Mouse (Mus musculus): ENCODE measurements around the gene Nes. TPM values are rescaled to one million over a fixed set of nuclear protein-coding genes. Genes with fewer than 3 reads are reported as not detected.
A peak's percentile ranks its signal among the peaks of the same experiment; 100 is the strongest.

Nes gene
- polyA plus RNA-seq, 1 experiment from 2014 or later = 7.9 TPM

- 3% methylated on average over 2 of the region's 6 CpGs for WGBS
- no peak for ATAC-seq (ENCODE audit: insufficient number of reproducible peaks, low FRiP score, low TSS enrichment, low read depth)
- H3K36me3 ChIP-seq (ENCODE audit: control insufficient read depth, insufficient read depth, low read length) = no peaks in the 10 kb centered on the region
Measured at GRCm38 (mm10) chr3:87993436-87993835, 22.6 kb downstream of the Nes start.

GRCm38 (mm10) chr3:87995331-87995730 is 24.5 kb downstream of the Nes start:
- H3K4me1 ChIP-seq (ENCODE audit: control insufficient read depth, insufficient read depth, low read length) = peaks cover 13% of the 10 kb centered on the region; the same call in 1 of the 2 replicates
- no peak overlapping the region for H3K4me3 ChIP-seq (ENCODE audit: low read depth, low read length)
- DNase-seq (ENCODE audit: low spot score) = no peak
- no peaks in the 10 kb centered on the region for H3K9me3 ChIP-seq (ENCODE audit: control insufficient read depth, low read length)
- no peak overlapping the region for H3K27ac ChIP-seq (replicated peaks; ENCODE audit: low read depth, low read length)
- no peaks in the 10 kb centered on the region for H3K36me3 ChIP-seq (ENCODE audit: control insufficient read depth, insufficient read depth, low read length)
- ATAC-seq (ENCODE audit: insufficient number of reproducible peaks, low FRiP score, low TSS enrichment, low read depth) = no peak
- 29% methylated on average over 11 of the region's 11 CpGs for WGBS
- H3K27me3 ChIP-seq (ENCODE audit: control insufficient read depth, insufficient read depth, low read length) = peaks cover 75% of the 10 kb centered on the region
- no peak overlapping the region for H3K9ac ChIP-seq (ENCODE audit: low read length)
- no peak overlapping the region for H3K4me2 ChIP-seq (ENCODE audit: low read depth, severe bottlenecking)

More at GRCm38 (mm10) chr3:87993436-87993835, 22.6 kb downstream of the Nes start:
- Histone ChIP-seq H3K27me3 (ENCODE audit: control insufficient read depth, insufficient read depth, low read length) (peaks cover 65% of the 10 kb centered on the region), H3K4me2 (ENCODE audit: low read depth, severe bottlenecking) (no peak overlapping the region), H3K27ac (replicated peaks; ENCODE audit: low read depth, low read length) (no peak overlapping the region), H3K4me3 (ENCODE audit: low read depth, low read length) (no peak overlapping the region), H3K9me3 (ENCODE audit: control insufficient read depth, low read length) (no peaks in the 10 kb centered on the region), H3K4me1 (ENCODE audit: control insufficient read depth, insufficient read depth, low read length) (peaks cover 7% of the 10 kb centered on the region; the same call in 1 of the 2 replicates), H3K9ac (ENCODE audit: low read length) (no peak overlapping the region)
- DNase-seq (ENCODE audit: low spot score) = peak; percentile 88

GRCm38 (mm10) chr3:87996401-87996800 is 25.5 kb downstream of the Nes start:
- Histone ChIP-seq H3K27ac (replicated peaks; ENCODE audit: low read depth, low read length) (no peak overlapping the region), H3K9me3 (ENCODE audit: control insufficient read depth, low read length) (no peaks in the 10 kb centered on the region), H3K4me3 (ENCODE audit: low read depth, low read length) (no peak overlapping the region), H3K9ac (ENCODE audit: low read length) (no peak overlapping the region), H3K36me3 (ENCODE audit: control insufficient read depth, insufficient read depth, low read length) (no peaks in the 10 kb centered on the region), H3K27me3 (ENCODE audit: control insufficient read depth, insufficient read depth, low read length) (peaks cover 84% of the 10 kb centered on the region), H3K4me2 (ENCODE audit: low read depth, severe bottlenecking) (no peak overlapping the region), H3K4me1 (ENCODE audit: control insufficient read depth, insufficient read depth, low read length) (peaks cover 13% of the 10 kb centered on the region; the same call in 1 of the 2 replicates)
- 2% methylated on average over 15 of the region's 15 CpGs for WGBS
- DNase-seq (ENCODE audit: low spot score) = no peak
- no peak for ATAC-seq (ENCODE audit: insufficient number of reproducible peaks, low FRiP score, low TSS enrichment, low read depth)

GRCm38 (mm10) chr3:87996971-87997614 is 26.2 kb downstream of the Nes start:
- Histone ChIP-seq H3K36me3 (ENCODE audit: control insufficient read depth, insufficient read depth, low read length) (no peaks in the 10 kb centered on the region), H3K9ac (ENCODE audit: low read length) (no peak overlapping the region), H3K4me3 (ENCODE audit: low read depth, low read length) (peak overlapping the region; percentile 26), H3K27ac (replicated peaks; ENCODE audit: low read depth, low read length) (no peak overlapping the region), H3K4me1 (ENCODE audit: control insufficient read depth, insufficient read depth, low read length) (peaks cover 13% of the 10 kb centered on the region; the same call in 1 of the 2 replicates), H3K9me3 (ENCODE audit: control insufficient read depth, low read length) (no peaks in the 10 kb centered on the region), H3K27me3 (ENCODE audit: control insufficient read depth, insufficient read depth, low read length) (peaks cover 90% of the 10 kb centered on the region), H3K4me2 (ENCODE audit: low read depth, severe bottlenecking) (peak overlapping the region; percentile 55)
- DNase-seq (ENCODE audit: low spot score) (peak; percentile 43), ATAC-seq (ENCODE audit: insufficient number of reproducible peaks, low FRiP score, low TSS enrichment, low read depth) (no peak)
- WGBS = under 1% methylated on average over 49 of the region's 49 CpGs

GRCm38 (mm10) chr3:87998747-87999146 is 27.9 kb downstream of the Nes start:
- 2% methylated on average over 7 of the region's 7 CpGs for WGBS

GRCm38 (mm10) chr3:87999243-87999895 is 28.5 kb downstream of the Nes start:
- WGBS = under 1% methylated on average over 38 of the region's 38 CpGs
- DNase-seq (ENCODE audit: low spot score) = no peak
- Histone ChIP-seq H3K27me3 (ENCODE audit: control insufficient read depth, insufficient read depth, low read length) (peaks cover 95% of the 10 kb centered on the region), H3K9ac (ENCODE audit: low read length) (no peak overlapping the region; the same call in 1 of the 2 replicates), H3K4me3 (ENCODE audit: low read depth, low read length) (peak overlapping the region; percentile 31; the same call in 1 of the 2 replicates), H3K9me3 (ENCODE audit: control insufficient read depth, low read length) (no peaks in the 10 kb centered on the region), H3K4me2 (ENCODE audit: low read depth, severe bottlenecking) (peak overlapping the region; percentile 56), H3K27ac (replicated peaks; ENCODE audit: low read depth, low read length) (no peak overlapping the region), H3K36me3 (ENCODE audit: control insufficient read depth, insufficient read depth, low read length) (no peaks in the 10 kb centered on the region), H3K4me1 (ENCODE audit: control insufficient read depth, insufficient read depth, low read length) (peaks cover 13% of the 10 kb centered on the region; the same call in 1 of the 2 replicates)
- no peak for ATAC-seq (ENCODE audit: insufficient number of reproducible peaks, low FRiP score, low TSS enrichment, low read depth)

More at GRCm38 (mm10) chr3:87998747-87999146, 27.9 kb downstream of the Nes start:
- Histone ChIP-seq H3K4me3 (ENCODE audit: low read depth, low read length) (no peak overlapping the region), H3K27me3 (ENCODE audit: control insufficient read depth, insufficient read depth, low read length) (peaks cover 99% of the 10 kb centered on the region), H3K4me2 (ENCODE audit: low read depth, severe bottlenecking) (no peak overlapping the region), H3K36me3 (ENCODE audit: control insufficient read depth, insufficient read depth, low read length) (no peaks in the 10 kb centered on the region), H3K9ac (ENCODE audit: low read length) (no peak overlapping the region), H3K4me1 (ENCODE audit: control insufficient read depth, insufficient read depth, low read length) (peaks cover 13% of the 10 kb centered on the region; the same call in 1 of the 2 replicates), H3K9me3 (ENCODE audit: control insufficient read depth, low read length) (no peaks in the 10 kb centered on the region), H3K27ac (replicated peaks; ENCODE audit: low read depth, low read length) (no peak overlapping the region)
- no peak for DNase-seq (ENCODE audit: low spot score)
- ATAC-seq (ENCODE audit: insufficient number of reproducible peaks, low FRiP score, low TSS enrichment, low read depth) = no peak

GRCm38 (mm10) chr3:88000181-88000580 is 29.3 kb downstream of the Nes start, which contains the start of gene Bcan:
TSS of gene Bcan (minus strand) at chr3:88000230.
- peak; percentile 38 for DNase-seq (ENCODE audit: low spot score)
- WGBS = under 1% methylated on average over 39 of the region's 39 CpGs

GRCm38 (mm10) chr3:88000816-88001595 is 30.1 kb downstream of the Nes start:
- H3K4me3 ChIP-seq (ENCODE audit: low read depth, low read length) = no peak overlapping the region
- H3K27me3 ChIP-seq (ENCODE audit: control insufficient read depth, insufficient read depth, low read length) = peaks cover 80% of the 10 kb centered on the region
- H3K27ac ChIP-seq (replicated peaks; ENCODE audit: low read depth, low read length) = no peak overlapping the region
- H3K9ac ChIP-seq (ENCODE audit: low read length) = no peak overlapping the region
- H3K4me1 ChIP-seq (ENCODE audit: control insufficient read depth, insufficient read depth, low read length) = peaks cover 13% of the 10 kb centered on the region; the same call in 1 of the 2 replicates
- ATAC-seq (ENCODE audit: insufficient number of reproducible peaks, low FRiP score, low TSS enrichment, low read depth) (no peak), DNase-seq (ENCODE audit: low spot score) (no peak)
- H3K36me3 ChIP-seq (ENCODE audit: control insufficient read depth, insufficient read depth, low read length) = no peaks in the 10 kb centered on the region
- H3K9me3 ChIP-seq (ENCODE audit: control insufficient read depth, low read length) = no peaks in the 10 kb centered on the region; the same call in 1 of the 2 replicates
- H3K4me2 ChIP-seq (ENCODE audit: low read depth, severe bottlenecking) = no peak overlapping the region
- WGBS = 10% methylated on average over 11 of the region's 11 CpGs

More at GRCm38 (mm10) chr3:88000181-88000580, 29.3 kb downstream of the Nes start, which contains the start of gene Bcan:
- H3K36me3 ChIP-seq (ENCODE audit: control insufficient read depth, insufficient read depth, low read length) = no peaks in the 10 kb centered on the region
- H3K4me2 ChIP-seq (ENCODE audit: low read depth, severe bottlenecking) = peak within 1 kb of the TSS; percentile 56
- no peak within 1 kb of the TSS for H3K27ac ChIP-seq (replicated peaks; ENCODE audit: low read depth, low read length)
- H3K4me1 ChIP-seq (ENCODE audit: control insufficient read depth, insufficient read depth, low read length) = peaks cover 13% of the 10 kb centered on the region; the same call in 1 of the 2 replicates
- peak within 1 kb of the TSS; percentile 31 for H3K4me3 ChIP-seq (ENCODE audit: low read depth, low read length)
- no peak for ATAC-seq (ENCODE audit: insufficient number of reproducible peaks, low FRiP score, low TSS enrichment, low read depth)
- no peaks in the 10 kb centered on the region for H3K9me3 ChIP-seq (ENCODE audit: control insufficient read depth, low read length)
- peak within 1 kb of the TSS; percentile 27; the same call in 1 of the 2 replicates for H3K9ac ChIP-seq (ENCODE audit: low read length)
- H3K27me3 ChIP-seq (ENCODE audit: control insufficient read depth, insufficient read depth, low read length) = peaks cover 89% of the 10 kb centered on the region

Data from limb, embryonic 11.5 days (tissue).